Mouse (Mus musculus): ENCODE results near the gene Dnajc9.

Gene Dnajc9

DNA sequence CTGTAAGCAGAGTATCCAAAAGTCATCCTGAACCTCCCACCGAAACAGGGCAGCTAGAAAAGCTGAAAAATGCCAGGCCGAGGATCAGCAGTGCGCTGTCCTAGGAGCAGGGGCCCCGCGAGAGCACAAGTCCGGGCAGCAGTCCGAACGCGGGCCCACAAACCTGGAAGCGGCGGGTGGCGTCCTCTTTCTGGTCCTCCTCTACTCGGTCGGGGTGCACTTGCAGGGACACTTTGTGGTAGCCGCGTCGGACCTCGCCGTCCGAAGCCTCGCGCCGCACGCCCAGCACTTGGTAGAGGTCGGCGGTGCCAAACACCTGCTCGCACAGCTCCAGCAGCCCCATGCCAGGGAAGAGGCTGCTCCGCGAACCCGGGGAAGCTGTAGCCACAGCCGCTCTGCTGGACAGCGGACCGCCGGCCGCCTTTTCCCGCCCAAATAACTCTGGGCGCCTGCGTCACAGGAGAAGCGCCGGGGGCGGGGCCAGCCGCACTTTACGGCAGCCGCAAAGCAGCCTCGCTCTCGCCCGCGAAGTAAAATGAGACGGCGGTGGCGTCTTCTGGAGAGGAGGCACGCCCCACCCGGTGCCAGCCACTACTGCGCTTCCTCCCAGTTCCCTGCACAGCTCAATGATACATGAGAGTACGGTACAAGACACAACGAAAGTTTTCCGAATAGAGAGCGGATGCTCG, at the start of gene Dnajc9:
TSS of gene Dnajc9 (minus strand) at position 470 of the 689 bp plus-strand sequence.
- peak; percentile 94 to 95 for DNase-seq

- DNase-seq = no peak
These were observed 48.3 kb upstream of the Dnajc9 start for GRCm38 (mm10) chr14:20436976-20437375.

DNA sequence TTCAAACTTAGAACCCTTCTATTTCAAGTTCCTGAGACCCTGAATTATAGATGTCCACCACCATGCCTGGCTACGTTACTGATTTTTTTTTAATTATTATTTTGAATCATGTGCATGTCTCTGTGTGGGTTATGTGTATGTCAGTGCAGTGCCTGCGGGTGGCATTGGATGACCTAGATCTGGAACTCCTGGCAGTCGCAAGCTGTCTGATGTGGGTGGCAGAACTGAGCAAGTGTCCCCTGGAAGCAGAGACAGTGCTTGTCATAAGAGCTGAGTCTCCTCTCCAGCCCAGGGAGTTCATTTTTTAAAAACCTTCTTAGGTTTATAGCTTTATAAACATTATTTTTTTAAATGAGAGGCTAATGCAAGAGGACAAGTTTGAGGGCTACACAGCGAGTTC, 43.7 kb upstream of the Dnajc9 start:
- no peak for DNase-seq

DNA sequence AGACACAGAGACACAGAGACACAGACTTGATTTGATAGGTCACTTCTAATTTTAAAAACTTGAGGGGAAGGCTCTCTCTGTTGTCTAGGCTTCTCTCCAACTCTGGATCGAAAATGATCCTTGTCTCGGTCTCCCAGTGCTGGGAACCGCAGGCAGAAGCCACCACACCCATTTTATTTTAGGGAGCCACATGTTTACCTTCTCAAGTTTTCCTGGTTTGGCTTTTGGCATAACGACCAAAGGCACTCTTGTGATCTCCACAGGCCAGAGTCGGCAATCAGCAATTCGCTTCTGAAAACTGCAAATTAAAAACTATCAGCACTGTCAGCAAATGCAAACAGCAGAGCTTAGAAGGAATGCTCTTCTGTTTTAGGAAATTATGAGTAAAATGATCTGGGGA, 43.0 kb upstream of the Dnajc9 start:
- no peak for DNase-seq

- DNase-seq = no peak
These were observed 41.1 kb upstream of the Dnajc9 start for GRCm38 (mm10) chr14:20429833-20430232.

DNA sequence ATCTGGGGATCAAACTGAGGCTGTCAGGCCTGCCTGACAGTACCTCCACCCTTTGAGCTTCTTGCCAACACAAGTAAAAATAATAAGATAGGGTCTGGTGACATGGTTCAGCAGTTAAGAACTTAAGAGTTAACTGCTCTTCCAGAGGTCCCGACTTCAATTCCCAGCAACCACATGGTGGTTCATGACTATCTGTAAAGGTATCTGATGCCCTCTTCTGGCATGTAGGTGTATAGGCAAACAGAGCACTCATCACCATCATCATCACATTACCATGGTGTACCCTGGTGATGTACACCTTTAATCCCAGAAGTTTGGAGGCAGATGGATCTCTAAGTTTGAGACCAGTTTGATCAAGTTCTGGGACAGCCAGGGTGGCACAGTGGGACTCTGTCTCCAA, 39.9 kb upstream of the Dnajc9 start:
- DNase-seq = no peak

DNA sequence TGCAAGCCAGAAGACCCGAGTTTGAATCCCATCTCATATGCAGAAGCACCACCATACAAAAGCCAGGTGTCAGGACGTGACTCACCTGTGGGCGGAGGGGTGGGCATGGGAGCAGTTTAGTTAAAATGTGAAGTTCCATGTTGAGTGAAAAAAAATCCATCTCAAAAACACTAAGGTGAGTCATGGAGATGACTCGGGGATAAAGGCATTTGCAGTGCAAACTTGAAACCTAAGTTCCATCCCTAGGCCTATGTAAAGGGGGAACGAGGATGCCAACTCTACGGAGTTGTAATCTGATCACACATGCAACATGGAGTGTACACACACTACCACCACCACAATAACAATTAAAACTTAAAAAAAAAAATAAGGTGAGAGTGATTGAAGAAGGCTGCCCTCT, 34.3 kb upstream of the Dnajc9 start:
- no peak for DNase-seq

- DNase-seq = no peak
These were observed 33.5 kb upstream of the Dnajc9 start for GRCm38 (mm10) chr14:20422257-20422656.

DNA sequence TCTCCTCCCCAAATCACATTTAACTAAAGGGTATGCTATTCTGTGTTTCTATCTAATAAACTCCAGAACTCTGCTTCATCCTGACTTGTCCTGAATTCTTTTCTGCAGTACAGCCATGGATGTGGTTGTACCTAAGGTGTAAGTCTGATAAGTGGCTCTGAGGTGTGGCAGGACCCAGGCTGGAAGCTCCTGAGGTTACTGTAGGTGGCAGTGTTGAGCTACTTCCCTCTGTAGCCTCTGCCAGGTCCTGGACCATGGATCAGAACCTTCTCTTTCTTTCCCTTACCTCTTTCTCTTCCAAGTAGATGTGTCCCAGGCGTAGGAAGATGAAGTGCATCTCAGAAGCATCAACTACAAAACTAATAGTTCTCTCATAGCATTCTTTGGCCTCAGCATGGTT, 11.4 kb upstream of the Dnajc9 start:
- peak in 1 of 2 experiments; percentile 16 for DNase-seq

GRCm38 (mm10) chr14:20398864-20399263, 10.2 kb upstream of the Dnajc9 start:
- DNase-seq = peak; percentile 38 to 43

DNA sequence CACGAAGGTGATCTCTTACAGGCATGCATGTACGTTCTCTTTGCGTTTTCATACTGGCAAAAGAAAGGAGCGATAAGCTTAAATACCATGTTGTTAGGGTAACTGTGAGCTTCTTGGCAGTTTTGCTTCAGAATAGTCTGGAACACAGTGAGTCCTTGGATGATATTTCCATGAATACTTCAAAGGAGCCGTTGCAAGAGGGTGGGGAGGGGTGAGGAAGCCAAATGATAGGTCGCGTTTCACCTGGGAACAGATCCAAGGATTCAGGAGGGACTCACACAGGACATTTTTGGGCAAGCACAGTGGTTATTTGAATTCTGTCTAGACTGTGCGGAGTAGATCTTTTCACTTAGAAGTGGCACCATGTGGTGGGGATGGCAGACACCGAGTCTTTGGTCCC, 8.5 kb upstream of the Dnajc9 start:
- no peak for DNase-seq

DNA sequence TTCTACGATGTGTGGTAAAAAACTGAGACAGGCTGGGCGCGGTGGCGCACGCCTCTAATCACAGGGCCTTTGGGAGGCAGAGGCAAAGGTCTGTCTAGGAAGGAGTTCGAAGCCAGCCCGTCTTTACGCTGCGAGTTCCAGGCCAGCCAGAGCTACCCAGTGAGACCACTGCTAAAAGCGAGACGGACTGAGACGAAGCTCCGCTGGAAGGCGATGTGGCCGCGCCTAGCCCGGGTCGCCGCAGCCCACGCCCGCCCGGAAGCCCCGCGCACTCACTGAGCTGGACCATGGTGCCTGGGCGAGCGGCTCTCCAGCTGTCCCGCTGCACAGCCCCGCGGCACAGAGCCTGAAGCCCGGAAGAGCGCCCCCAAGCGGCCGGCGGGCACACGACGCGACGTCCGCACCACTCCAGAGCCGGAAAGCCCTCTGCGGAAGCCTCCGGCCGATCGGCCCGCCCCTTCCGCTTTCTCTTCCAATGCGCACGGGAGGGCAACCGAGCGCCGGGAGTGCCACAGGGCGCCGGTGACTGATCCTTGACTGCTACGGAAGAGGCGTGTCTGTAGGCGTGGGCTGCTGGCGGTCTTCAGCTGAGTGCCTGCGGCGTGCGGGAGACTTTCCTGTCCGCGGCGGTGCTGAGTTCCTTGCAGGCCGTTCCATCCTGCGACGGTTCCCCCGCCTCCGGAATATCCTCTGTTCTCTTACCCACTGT, 4.6 kb upstream of the Dnajc9 start, which contains the start of gene Mrps16:
TSS of gene Mrps16 (minus strand) at position 430 of the 709 bp plus-strand sequence.
- peak; percentile 91 to 97 for DNase-seq

GRCm38 (mm10) chr14:20392326-20392725, 3.6 kb upstream of the Dnajc9 start:
- no peak for DNase-seq

DNA sequence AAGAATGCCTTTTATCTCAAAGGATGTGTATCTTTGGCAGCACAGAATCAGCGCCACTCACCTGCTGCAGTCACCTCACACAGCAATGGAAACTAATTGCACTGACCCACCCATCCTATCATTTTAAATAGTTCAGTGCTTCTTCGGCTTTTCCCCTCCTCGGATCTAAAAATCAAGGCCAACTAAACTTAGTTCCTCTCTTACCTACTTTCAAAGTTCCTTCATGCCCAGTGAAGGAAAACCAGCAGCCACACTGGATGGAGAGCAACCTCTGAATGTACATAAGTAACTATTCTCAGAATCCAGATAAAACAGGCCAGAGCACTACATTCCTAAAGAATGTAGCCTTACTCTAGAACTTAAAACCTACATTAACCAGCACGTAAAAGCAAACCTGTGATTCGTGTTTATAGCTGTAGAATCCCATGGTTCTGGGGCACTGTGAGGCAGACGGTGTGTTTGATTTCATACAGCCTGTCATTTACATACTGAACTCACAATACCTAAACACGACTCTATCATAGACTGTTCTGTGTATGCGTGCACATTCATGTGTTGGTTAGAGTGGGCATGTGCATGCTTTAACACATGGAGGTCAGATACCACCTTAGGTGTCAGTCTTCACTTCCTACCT, 853 bp upstream of the Dnajc9 start:
- DNase-seq = no peak

- DNase-seq = peak in 1 of 2 experiments; percentile 5
These were observed 8.8 kb downstream of the Dnajc9 start for GRCm38 (mm10) chr14:20379753-20380430.

- no peak for DNase-seq
These were observed 9.5 kb downstream of the Dnajc9 start for GRCm38 (mm10) chr14:20379087-20379640.

- DNase-seq = peak; percentile 62 to 63
These were observed 10.2 kb downstream of the Dnajc9 start for GRCm38 (mm10) chr14:20378313-20379061.

DNA sequence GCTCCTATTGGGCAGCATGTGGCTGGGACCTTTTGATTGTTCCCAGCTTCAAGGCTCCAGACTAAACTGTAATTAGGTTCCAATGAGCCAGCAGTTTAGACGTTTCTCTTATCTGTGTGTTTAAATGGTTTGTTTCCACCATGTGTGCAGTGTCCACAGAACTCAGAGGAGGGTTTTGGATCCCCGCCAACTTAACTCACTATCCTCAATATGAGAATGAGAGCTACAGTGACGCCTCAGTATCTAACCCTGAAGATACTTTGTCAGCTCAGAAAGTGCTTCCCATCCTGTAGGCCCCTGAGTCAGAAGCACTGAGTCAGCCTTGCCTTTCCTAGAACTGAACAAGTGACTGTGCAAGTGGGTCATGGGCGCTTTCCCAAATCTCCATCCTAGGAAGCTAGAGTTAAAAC, 11.6 kb downstream of the Dnajc9 start:
- no peak for DNase-seq

- no peak for DNase-seq
These were observed 16.9 kb downstream of the Dnajc9 start for GRCm38 (mm10) chr14:20371854-20372253.

GRCm38 (mm10) chr14:20370798-20371197, 17.9 kb downstream of the Dnajc9 start:
- no peak for DNase-seq

DNA sequence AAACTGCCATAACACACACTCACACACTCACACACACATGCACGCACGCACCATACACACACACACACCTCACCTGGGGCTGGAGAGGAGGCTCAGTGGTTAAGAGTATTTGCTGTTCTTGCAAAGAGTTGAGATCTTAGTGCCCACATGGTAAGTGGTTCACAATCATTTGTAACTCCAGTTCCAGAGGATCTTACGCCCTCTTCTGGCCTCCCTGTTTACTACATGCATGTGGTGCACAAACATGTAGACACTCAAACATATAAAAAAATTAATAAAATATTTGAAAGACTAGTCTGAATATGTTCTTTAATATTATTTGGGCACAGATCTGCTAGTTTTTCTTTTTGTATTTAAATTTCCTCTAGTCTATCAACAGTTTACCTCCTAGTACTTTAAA, 20.4 kb downstream of the Dnajc9 start:
- DNase-seq = no peak

- DNase-seq = no peak
These were observed 25.5 kb downstream of the Dnajc9 start for GRCm38 (mm10) chr14:20363230-20363629.

All from thymus, postnatal 36 days (tissue).